Mouse (Mus musculus) stomach, postnatal 0 days (tissue): Measurements from ENCODE around the gene Asphd2. TPM values are rescaled to one million over a fixed set of nuclear protein-coding genes. Genes with fewer than 3 reads are reported as not detected.

ENCODE experiments used
- ATAC-seq: fragments of 200-750 bp; cut with Nextera tagmentation; 2 replicates; pipeline ENCODE4 v1.8.0; 2017; ENCODE audit not compliant: low FRiP score, low TSS enrichment
- DNase-seq: peaks from one replicate; pipeline ENCODE4 v3.0.0-alpha.2; 2016; ENCODE audit warnings: low spot score
- H3K27ac ChIP-seq: fragments of 300-500 bp; sonication (generic); replicated peaks from 2 replicates; pipeline ENCODE4 v1.5.1; 2014; ENCODE audit warnings: mild to moderate bottlenecking, control low read depth
- H3K27me3 ChIP-seq: fragments of 300-500 bp; sonication (generic); 2 replicates; pipeline ENCODE4 v1.6.1; 2014; ENCODE audit warnings: low read length; ENCODE audit not compliant: control insufficient read depth, insufficient read depth
- H3K36me3 ChIP-seq: fragments of 300-500 bp; sonication (generic); 2 replicates; pipeline ENCODE4 v1.6.1; 2014; ENCODE audit warnings: low read length, mixed read lengths; ENCODE audit not compliant: control insufficient read depth, insufficient read depth
- H3K4me1 ChIP-seq: fragments of 300-500 bp; sonication (generic); replicated peaks from 2 replicates; pipeline ENCODE4 v1.6.1; 2014; ENCODE audit warnings: antibody characterized with exemption; ENCODE audit not compliant: control insufficient read depth, insufficient read depth
- H3K4me2 ChIP-seq: fragments of 300-500 bp; sonication (generic); replicated peaks from 2 replicates; pipeline ENCODE4 v1.6.1; 2014; ENCODE audit warnings: low read depth, mild to moderate bottlenecking, control low read depth, moderate library complexity
- H3K4me3 ChIP-seq: fragments of 300-500 bp; sonication (generic); 2 replicates; pipeline ENCODE4 v1.5.1; 2014; ENCODE audit warnings: low read depth, low read length, control low read depth
- H3K9ac ChIP-seq: fragments of 300-500 bp; sonication (generic); 2 replicates; pipeline ENCODE4 v1.6.1; 2014; ENCODE audit warnings: mild to moderate bottlenecking, low read length, control low read depth, mixed read lengths
- H3K9me3 ChIP-seq: fragments of 300-500 bp; sonication (generic); 2 replicates; pipeline ENCODE4 v1.6.1; 2016; ENCODE audit warnings: low read length; ENCODE audit not compliant: control insufficient read depth
- CTCF ChIP-seq: IDR thresholded peaks from 2 replicates; pipeline ENCODE4 v1.5.1; 2016; ENCODE audit warnings: antibody characterized with exemption, low read depth, mild to moderate bottlenecking, moderate library complexity
- EP300 ChIP-seq: optimal IDR thresholded peaks from 2 replicates; pipeline ENCODE3; 2016; ENCODE audit warnings: antibody characterized with exemption
- WGBS: fragments of 180-500 bp; shearing (Covaris S2); extraction: QIAGEN DNeasy Blood & Tissue Kit; methylation state at CpG from one replicate; pipeline ENCODE4 v1.1.7; 2014; 5-methylcytosine and 5-hydroxymethylcytosine counted together
- polyA plus RNA-seq: library from polyadenylated mRNA; unstranded; fragments of >200 nt; fragmentation: Nextera tagmentation; extraction: Ambion mirVana; gene quantifications from 2 replicates; pipeline ENCODE4 v1.2.1, GENCODE M21; 2015

Gene Asphd2
- polyA plus RNA-seq, 1 experiment from 2014 or later: 4.4 TPM

DNA sequence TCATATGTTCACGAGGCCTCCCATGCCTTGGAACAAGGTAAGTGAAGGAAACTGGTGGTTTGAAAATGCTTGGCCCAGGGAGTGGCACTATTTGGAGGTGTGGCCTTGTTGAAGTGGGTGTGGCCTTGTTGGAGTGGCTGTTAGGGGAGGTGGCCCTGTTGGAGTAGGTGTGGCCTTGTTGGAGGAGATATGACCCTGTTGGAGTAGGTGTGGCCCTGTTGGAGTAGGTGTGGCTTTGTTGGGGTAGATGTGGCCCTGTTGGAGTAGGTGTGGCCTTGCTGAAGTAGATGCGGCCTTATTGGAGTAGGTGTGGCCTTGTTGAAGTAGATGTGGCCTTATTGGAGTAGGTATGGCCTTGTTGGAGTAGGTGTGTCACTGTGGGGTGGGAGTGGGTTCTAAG is 8.7 kb downstream of the Asphd2 start:
- no peak overlapping the region for H3K27ac ChIP-seq
- WGBS: 51% methylated on average over 2 of the region's 2 CpGs
- peak; percentile 59 for ATAC-seq
- no peaks in the 10 kb centered on the region for H3K27me3 ChIP-seq
- H3K9ac ChIP-seq: no peak overlapping the region
- H3K4me1 ChIP-seq: no peaks in the 10 kb centered on the region
- TF ChIP-seq EP300 (no peak), CTCF (no peak)
- H3K4me2 ChIP-seq: no peak overlapping the region
- no peaks in the 10 kb centered on the region for H3K9me3 ChIP-seq
- peak; percentile 51 for DNase-seq
- H3K4me3 ChIP-seq: no peak overlapping the region
- H3K36me3 ChIP-seq: no peaks in the 10 kb centered on the region

DNA sequence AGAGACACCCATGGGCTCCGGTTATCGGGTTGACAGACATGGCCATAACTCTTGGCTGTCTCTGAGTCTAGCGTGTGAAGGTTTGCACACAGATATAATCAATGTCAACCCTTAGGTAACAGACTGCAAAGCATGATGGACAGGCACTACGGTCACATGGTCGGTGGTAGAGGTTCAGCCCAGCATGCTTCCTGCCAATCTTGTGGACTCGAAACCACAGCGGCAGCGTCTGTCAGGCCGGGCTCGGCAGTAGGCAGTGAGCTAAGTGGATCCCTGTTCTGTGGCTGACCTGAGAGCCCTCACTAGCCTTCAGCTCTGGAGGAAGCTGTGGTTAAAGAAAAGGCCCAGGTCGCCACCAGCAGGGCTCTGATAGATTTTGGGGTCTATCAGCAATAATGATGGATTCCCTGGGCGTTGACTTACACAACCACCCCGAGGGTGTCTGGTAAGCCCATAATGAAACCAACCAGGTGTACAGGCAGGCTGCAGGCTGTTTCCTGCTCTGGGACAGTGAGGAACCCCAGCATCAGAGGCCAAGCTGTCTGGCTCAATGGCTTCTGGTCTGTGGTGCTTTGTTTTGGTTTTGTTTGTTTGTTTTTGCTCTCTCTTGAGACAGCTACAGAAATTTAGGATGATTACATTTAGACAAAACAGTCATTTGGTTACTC is 9.7 kb downstream of the Asphd2 start:
- 88% methylated on average over 13 of the region's 13 CpGs for WGBS
- Histone ChIP-seq H3K27me3 (no peaks in the 10 kb centered on the region), H3K36me3 (no peaks in the 10 kb centered on the region), H3K4me3 (no peak overlapping the region), H3K9ac (no peak overlapping the region), H3K4me1 (no peaks in the 10 kb centered on the region), H3K27ac (no peak overlapping the region), H3K4me2 (no peak overlapping the region), H3K9me3 (no peaks in the 10 kb centered on the region)
- DNase-seq: no peak
- TF ChIP-seq EP300 (no peak), CTCF (no peak)
- ATAC-seq: no peak

DNA sequence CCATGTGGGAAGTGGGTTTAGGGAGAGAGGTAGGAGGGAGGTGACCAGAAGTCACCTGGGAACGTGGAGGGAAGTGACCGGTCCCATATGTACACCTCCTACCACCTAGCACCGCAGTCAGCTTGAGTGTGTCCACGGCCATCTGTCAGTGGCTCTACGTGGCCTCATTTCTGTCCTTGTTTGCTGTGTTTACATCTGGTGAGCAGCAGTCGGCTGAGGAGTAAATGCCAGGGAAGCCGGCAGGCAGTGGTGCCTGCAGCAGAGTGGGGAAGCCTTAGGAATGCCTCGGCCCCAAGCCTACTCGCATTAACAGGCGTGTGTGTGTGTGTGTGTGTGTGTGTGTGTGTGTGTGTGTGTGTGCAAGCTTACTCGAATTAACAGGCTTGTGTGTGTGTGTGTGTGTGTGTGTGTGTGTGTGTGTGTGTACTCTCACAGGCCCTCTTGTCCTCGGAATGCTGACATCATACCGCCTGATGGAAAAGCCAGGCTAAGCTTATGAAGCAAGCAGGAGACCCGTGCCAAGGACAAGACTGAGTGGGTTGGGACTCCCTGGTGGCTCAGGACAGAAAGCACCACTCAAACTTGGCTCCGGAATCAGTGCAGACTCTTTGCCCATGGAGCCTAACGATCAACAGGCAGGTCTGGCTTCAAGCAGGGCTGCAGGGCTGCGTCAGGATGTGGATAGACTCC is 11.9 kb downstream of the Asphd2 start:
- no peaks in the 10 kb centered on the region for H3K9me3 ChIP-seq
- peak overlapping the region; percentile 49 for H3K27ac ChIP-seq
- H3K4me2 ChIP-seq: no peak overlapping the region
- H3K4me3 ChIP-seq: no peak overlapping the region
- TF ChIP-seq EP300 (no peak), CTCF (no peak)
- DNase-seq (peak; percentile 35), ATAC-seq (peak; percentile 50; the same call in 1 of the 2 replicates)
- no peaks in the 10 kb centered on the region for H3K4me1 ChIP-seq
- H3K27me3 ChIP-seq: no peaks in the 10 kb centered on the region
- 0 out of 2 replicates have a peak overlapping the region, but pooled peaks have one; percentile 18 for H3K9ac ChIP-seq
- H3K36me3 ChIP-seq: no peaks in the 10 kb centered on the region
- 29% methylated on average over 16 of the region's 17 CpGs for WGBS

DNA sequence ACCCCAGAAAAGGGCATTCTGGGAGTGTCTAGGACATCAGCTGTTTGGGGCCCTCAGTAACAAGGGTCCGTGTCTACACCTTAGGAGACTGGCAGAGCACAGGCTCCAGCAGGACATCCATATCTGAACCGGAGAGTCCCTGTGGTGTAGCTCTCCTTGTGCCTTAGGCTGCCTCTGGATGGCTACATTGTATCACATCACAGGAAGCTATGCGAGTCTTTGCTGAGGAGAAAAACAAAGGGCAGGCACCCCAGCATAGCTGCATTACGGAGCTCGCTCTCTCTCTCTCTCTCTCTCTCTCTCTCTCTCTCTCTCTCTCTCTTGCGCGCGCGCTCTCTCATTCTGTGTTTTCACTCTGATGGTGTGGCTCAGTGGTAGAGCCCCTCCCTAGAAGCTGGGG is 12.6 kb downstream of the Asphd2 start:
- TF ChIP-seq EP300 (no peak), CTCF (peak; percentile 15; the same call in 1 of the 2 replicates)

DNA sequence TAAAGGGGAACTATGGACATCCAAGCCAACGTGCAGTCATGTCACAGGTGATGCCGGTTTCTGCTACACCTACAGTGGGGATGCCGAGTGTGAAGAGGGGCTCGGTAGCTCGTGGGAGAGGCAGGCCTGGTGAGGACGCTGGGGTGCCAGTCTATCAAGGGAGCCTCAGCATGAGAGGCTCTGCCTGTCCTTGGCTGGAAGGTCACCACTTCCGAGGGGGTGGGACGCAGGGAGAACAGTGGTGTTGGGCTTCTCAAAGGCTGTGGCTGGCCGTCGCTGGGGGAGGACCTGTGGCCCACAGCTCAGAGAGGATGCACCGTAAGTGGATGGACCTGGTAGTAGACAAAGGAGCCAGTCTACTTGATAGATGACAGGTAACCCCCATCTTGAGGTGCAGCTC is 13.5 kb downstream of the Asphd2 start:
- no peak overlapping the region for H3K4me3 ChIP-seq
- DNase-seq: no peak
- H3K4me2 ChIP-seq: no peak overlapping the region
- H3K9ac ChIP-seq: no peak overlapping the region
- no peak overlapping the region for H3K27ac ChIP-seq
- TF ChIP-seq EP300 (no peak), CTCF (no peak)
- no peaks in the 10 kb centered on the region for H3K9me3 ChIP-seq
- no peaks in the 10 kb centered on the region for H3K27me3 ChIP-seq
- peaks cover 3% of the 10 kb centered on the region; the same call in 1 of the 2 replicates for H3K36me3 ChIP-seq
- no peaks in the 10 kb centered on the region for H3K4me1 ChIP-seq
- 83% methylated on average over 11 of the region's 11 CpGs for WGBS
- ATAC-seq: no peak

More for the DNA sequence above, 12.6 kb downstream of the Asphd2 start:
- Histone ChIP-seq H3K36me3 (0 out of 2 replicates have a peak, but pooled peaks cover 3% of the 10 kb centered on the region), H3K4me2 (no peak overlapping the region), H3K4me3 (no peak overlapping the region), H3K27me3 (no peaks in the 10 kb centered on the region), H3K4me1 (no peaks in the 10 kb centered on the region), H3K27ac (no peak overlapping the region), H3K9me3 (no peaks in the 10 kb centered on the region), H3K9ac (0 out of 2 replicates have a peak overlapping the region, but pooled peaks have one; percentile 18)
- no peak for DNase-seq
- 51% methylated on average over 9 of the region's 9 CpGs for WGBS
- ATAC-seq: no peak

DNA sequence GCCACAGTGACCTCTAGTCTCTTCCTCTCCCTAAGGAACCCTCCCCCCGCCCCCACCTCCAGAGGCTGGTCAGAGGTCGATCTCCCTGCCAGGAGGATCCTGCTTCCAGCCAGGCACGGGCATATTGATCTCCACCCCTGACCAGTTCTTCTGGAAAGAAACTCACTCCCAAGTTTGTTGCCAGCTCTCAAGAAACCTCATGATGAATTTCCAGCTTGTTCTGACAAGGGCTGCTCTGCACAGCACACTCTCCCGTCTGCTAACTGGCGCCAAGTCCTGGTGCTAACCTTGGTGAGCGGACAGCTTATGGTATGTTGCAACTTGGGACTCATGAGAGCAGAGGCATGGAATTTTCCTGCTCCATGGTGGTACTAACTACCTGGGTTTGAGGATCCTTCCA is 15.9 kb downstream of the Asphd2 start:
- Histone ChIP-seq H3K4me3 (no peak overlapping the region), H3K27me3 (no peaks in the 10 kb centered on the region), H3K9me3 (no peaks in the 10 kb centered on the region), H3K4me1 (no peaks in the 10 kb centered on the region), H3K36me3 (peaks cover 3% of the 10 kb centered on the region; the same call in 1 of the 2 replicates), H3K9ac (no peak overlapping the region), H3K4me2 (no peak overlapping the region), H3K27ac (no peak overlapping the region)
- no peak for ATAC-seq
- 76% methylated on average over 6 of the region's 6 CpGs for WGBS
- TF ChIP-seq EP300 (no peak), CTCF (no peak)
- no peak for DNase-seq
